Mouse (Mus musculus): ENCODE data around the gene Tex19.1. TPM values are rescaled to one million over a fixed set of nuclear protein-coding genes. Genes with fewer than 3 reads are reported as not detected.
A peak's percentile ranks its signal among the peaks of the same experiment; 100 is the strongest.

Gene Tex19.1
- polyA plus RNA-seq, 1 experiment from 2014 or later, result not detected

- no peak for ATAC-seq (replicated peaks; ENCODE audit: extremely low read depth, insufficient read depth, low FRiP score)
- Histone ChIP-seq H3K36me3 (ENCODE audit: control insufficient read depth, insufficient read depth) (no peaks in the 10 kb centered on the region), H3K4me1 (ENCODE audit: control insufficient read depth, insufficient read depth, low read length) (peaks cover 28% of the 10 kb centered on the region), H3K27me3 (ENCODE audit: control insufficient read depth, insufficient read depth, low read length) (no peaks in the 10 kb centered on the region), H3K9ac (ENCODE audit: low read length) (no peak overlapping the region), H3K27ac (ENCODE audit: low read length) (no peak overlapping the region), H3K9me3 (replicated peaks; ENCODE audit: control insufficient read depth, low read length) (no peaks in the 10 kb centered on the region), H3K4me3 (ENCODE audit: low read length) (no peak overlapping the region), H3K4me2 (ENCODE audit: low read depth, low read length) (no peak overlapping the region)
- WGBS, result 81% methylated on average over 5 of the region's 5 CpGs
These were observed 33.7 kb upstream of the Tex19.1 start for GRCm38 (mm10) chr11:121112091-121112775.

GRCm38 (mm10) chr11:121118106-121118505, 27.8 kb upstream of the Tex19.1 start:
- Histone ChIP-seq H3K4me2 (ENCODE audit: low read depth, low read length) (no peak overlapping the region), H3K4me3 (ENCODE audit: low read length) (no peak overlapping the region), H3K9me3 (replicated peaks; ENCODE audit: control insufficient read depth, low read length) (no peaks in the 10 kb centered on the region), H3K9ac (ENCODE audit: low read length) (no peak overlapping the region), H3K27me3 (ENCODE audit: control insufficient read depth, insufficient read depth, low read length) (no peaks in the 10 kb centered on the region), H3K27ac (ENCODE audit: low read length) (no peak overlapping the region), H3K36me3 (ENCODE audit: control insufficient read depth, insufficient read depth) (no peaks in the 10 kb centered on the region), H3K4me1 (ENCODE audit: control insufficient read depth, insufficient read depth, low read length) (peaks cover 17% of the 10 kb centered on the region)
- no peak for ATAC-seq (replicated peaks; ENCODE audit: extremely low read depth, insufficient read depth, low FRiP score)
- 90% methylated on average over 18 of the region's 18 CpGs for WGBS

GRCm38 (mm10) chr11:121118577-121118976, 27.4 kb upstream of the Tex19.1 start, which contains the start of gene Tex19.2:
Tex19.2 (minus strand) TSS chr11:121118677.
- Histone ChIP-seq H3K27me3 (ENCODE audit: control insufficient read depth, insufficient read depth, low read length) (no peaks in the 10 kb centered on the region), H3K4me2 (ENCODE audit: low read depth, low read length) (no peak within 1 kb of the TSS), H3K27ac (ENCODE audit: low read length) (no peak within 1 kb of the TSS), H3K4me1 (ENCODE audit: control insufficient read depth, insufficient read depth, low read length) (peaks cover 17% of the 10 kb centered on the region), H3K4me3 (ENCODE audit: low read length) (no peak within 1 kb of the TSS), H3K9me3 (replicated peaks; ENCODE audit: control insufficient read depth, low read length) (no peaks in the 10 kb centered on the region), H3K36me3 (ENCODE audit: control insufficient read depth, insufficient read depth) (no peaks in the 10 kb centered on the region), H3K9ac (ENCODE audit: low read length) (no peak within 1 kb of the TSS)
- no peak for ATAC-seq (replicated peaks; ENCODE audit: extremely low read depth, insufficient read depth, low FRiP score)
- 81% methylated on average over 3 of the region's 3 CpGs for WGBS

- WGBS, result 32% methylated on average over 3 of the region's 3 CpGs
- no peaks in the 10 kb centered on the region for H3K27me3 ChIP-seq (ENCODE audit: control insufficient read depth, insufficient read depth, low read length)
- H3K4me2 ChIP-seq (ENCODE audit: low read depth, low read length), result no peak overlapping the region
- H3K9me3 ChIP-seq (replicated peaks; ENCODE audit: control insufficient read depth, low read length), result no peaks in the 10 kb centered on the region
- peaks cover 21% of the 10 kb centered on the region for H3K4me1 ChIP-seq (ENCODE audit: control insufficient read depth, insufficient read depth, low read length)
- peak overlapping the region; percentile 68; the same call in 1 of the 2 replicates for H3K27ac ChIP-seq (ENCODE audit: low read length)
- H3K4me3 ChIP-seq (ENCODE audit: low read length), result no peak overlapping the region
- ATAC-seq (replicated peaks; ENCODE audit: extremely low read depth, insufficient read depth, low FRiP score), result 0 out of 2 replicates have a peak, but pooled peaks have one; percentile 18
- no peak overlapping the region for H3K9ac ChIP-seq (ENCODE audit: low read length)
- H3K36me3 ChIP-seq (ENCODE audit: control insufficient read depth, insufficient read depth), result no peaks in the 10 kb centered on the region
These were observed 24.8 kb upstream of the Tex19.1 start for GRCm38 (mm10) chr11:121121151-121121550.

- H3K9ac ChIP-seq (ENCODE audit: low read length), result no peak overlapping the region
- ATAC-seq (replicated peaks; ENCODE audit: extremely low read depth, insufficient read depth, low FRiP score), result no peak
- H3K4me1 ChIP-seq (ENCODE audit: control insufficient read depth, insufficient read depth, low read length), result peaks cover 21% of the 10 kb centered on the region
- H3K27ac ChIP-seq (ENCODE audit: low read length), result peak overlapping the region; percentile 68
- no peaks in the 10 kb centered on the region for H3K36me3 ChIP-seq (ENCODE audit: control insufficient read depth, insufficient read depth)
- WGBS, result 10% methylated on average over 2 of the region's 2 CpGs
- no peaks in the 10 kb centered on the region for H3K27me3 ChIP-seq (ENCODE audit: control insufficient read depth, insufficient read depth, low read length)
- H3K4me2 ChIP-seq (ENCODE audit: low read depth, low read length), result no peak overlapping the region
- no peaks in the 10 kb centered on the region for H3K9me3 ChIP-seq (replicated peaks; ENCODE audit: control insufficient read depth, low read length)
- no peak overlapping the region for H3K4me3 ChIP-seq (ENCODE audit: low read length)
These were observed 23.8 kb upstream of the Tex19.1 start for GRCm38 (mm10) chr11:121122024-121122670.

GRCm38 (mm10) chr11:121123438-121123837, 22.5 kb upstream of the Tex19.1 start:
- ATAC-seq (replicated peaks; ENCODE audit: extremely low read depth, insufficient read depth, low FRiP score), result no peak
- H3K27ac ChIP-seq (ENCODE audit: low read length), result no peak overlapping the region
- no peak overlapping the region for H3K4me2 ChIP-seq (ENCODE audit: low read depth, low read length)
- H3K9ac ChIP-seq (ENCODE audit: low read length), result no peak overlapping the region
- H3K9me3 ChIP-seq (replicated peaks; ENCODE audit: control insufficient read depth, low read length), result no peaks in the 10 kb centered on the region
- no peak overlapping the region for H3K4me3 ChIP-seq (ENCODE audit: low read length)
- H3K4me1 ChIP-seq (ENCODE audit: control insufficient read depth, insufficient read depth, low read length), result peaks cover 21% of the 10 kb centered on the region
- H3K27me3 ChIP-seq (ENCODE audit: control insufficient read depth, insufficient read depth, low read length), result no peaks in the 10 kb centered on the region
- WGBS, result 89% methylated on average over 4 of the region's 4 CpGs
- no peaks in the 10 kb centered on the region for H3K36me3 ChIP-seq (ENCODE audit: control insufficient read depth, insufficient read depth)

- 59% methylated on average over 3 of the region's 3 CpGs for WGBS
- H3K9ac ChIP-seq (ENCODE audit: low read length), result no peak overlapping the region
- H3K36me3 ChIP-seq (ENCODE audit: control insufficient read depth, insufficient read depth), result no peaks in the 10 kb centered on the region
- H3K4me1 ChIP-seq (ENCODE audit: control insufficient read depth, insufficient read depth, low read length), result peaks cover 21% of the 10 kb centered on the region
- no peak overlapping the region for H3K4me3 ChIP-seq (ENCODE audit: low read length)
- H3K27me3 ChIP-seq (ENCODE audit: control insufficient read depth, insufficient read depth, low read length), result no peaks in the 10 kb centered on the region
- H3K27ac ChIP-seq (ENCODE audit: low read length), result no peak overlapping the region
- H3K9me3 ChIP-seq (replicated peaks; ENCODE audit: control insufficient read depth, low read length), result no peaks in the 10 kb centered on the region
- no peak for ATAC-seq (replicated peaks; ENCODE audit: extremely low read depth, insufficient read depth, low FRiP score)
- no peak overlapping the region for H3K4me2 ChIP-seq (ENCODE audit: low read depth, low read length)
These were observed 20.3 kb upstream of the Tex19.1 start for GRCm38 (mm10) chr11:121125522-121126172.

- Histone ChIP-seq H3K4me1 (ENCODE audit: control insufficient read depth, insufficient read depth, low read length) (peaks cover 16% of the 10 kb centered on the region), H3K9ac (ENCODE audit: low read length) (no peak overlapping the region), H3K27ac (ENCODE audit: low read length) (no peak overlapping the region), H3K4me3 (ENCODE audit: low read length) (no peak overlapping the region), H3K36me3 (ENCODE audit: control insufficient read depth, insufficient read depth) (no peaks in the 10 kb centered on the region), H3K4me2 (ENCODE audit: low read depth, low read length) (no peak overlapping the region), H3K9me3 (replicated peaks; ENCODE audit: control insufficient read depth, low read length) (no peaks in the 10 kb centered on the region), H3K27me3 (ENCODE audit: control insufficient read depth, insufficient read depth, low read length) (no peaks in the 10 kb centered on the region)
- 67% methylated on average over 1 of the region's 1 CpGs for WGBS
- ATAC-seq (replicated peaks; ENCODE audit: extremely low read depth, insufficient read depth, low FRiP score), result no peak
These were observed 19.5 kb upstream of the Tex19.1 start for GRCm38 (mm10) chr11:121126395-121126794.

GRCm38 (mm10) chr11:121127441-121127840, 18.5 kb upstream of the Tex19.1 start:
- Histone ChIP-seq H3K9ac (ENCODE audit: low read length) (no peak overlapping the region), H3K9me3 (replicated peaks; ENCODE audit: control insufficient read depth, low read length) (no peaks in the 10 kb centered on the region), H3K27ac (ENCODE audit: low read length) (no peak overlapping the region), H3K27me3 (ENCODE audit: control insufficient read depth, insufficient read depth, low read length) (no peaks in the 10 kb centered on the region), H3K36me3 (ENCODE audit: control insufficient read depth, insufficient read depth) (no peaks in the 10 kb centered on the region), H3K4me1 (ENCODE audit: control insufficient read depth, insufficient read depth, low read length) (peaks cover 6% of the 10 kb centered on the region), H3K4me2 (ENCODE audit: low read depth, low read length) (no peak overlapping the region), H3K4me3 (ENCODE audit: low read length) (no peak overlapping the region)
- 82% methylated on average over 3 of the region's 3 CpGs for WGBS
- ATAC-seq (replicated peaks; ENCODE audit: extremely low read depth, insufficient read depth, low FRiP score), result no peak
